Mouse (Mus musculus) forebrain, embryonic 14.5 days (tissue): ENCODE results near the gene Slc35g3. TPM values are rescaled to one million over a fixed set of nuclear protein-coding genes. Genes with fewer than 3 reads are reported as not detected.

ENCODE experiments used
- ATAC-seq: fragments of 200-750 bp; cut with Nextera tagmentation; 2 replicates; pipeline ENCODE4 v1.8.0; 2017; ENCODE audit warnings: mild to moderate bottlenecking, moderate library complexity
- DNase-seq: peaks from one replicate; pipeline ENCODE4 v3.0.0-alpha.2; 2015; ENCODE audit warnings: low spot score
- H3K27ac ChIP-seq: fragments of 300-500 bp; sonication (generic); 2 replicates; pipeline ENCODE4 v1.5.1; 2014; ENCODE audit warnings: low read depth, mild to moderate bottlenecking, control low read depth, low read length, moderate library complexity
- H3K27me3 ChIP-seq: fragments of 300-500 bp; sonication (generic); replicated peaks from 2 replicates; pipeline ENCODE4 v1.6.1; 2014; ENCODE audit warnings: low read length, control low read depth, mixed read lengths; ENCODE audit not compliant: control insufficient read depth, insufficient read depth
- H3K36me3 ChIP-seq: fragments of 300-500 bp; sonication (generic); 2 replicates; pipeline ENCODE4 v1.6.1; 2014; ENCODE audit warnings: low read length, control low read depth; ENCODE audit not compliant: control insufficient read depth, insufficient read depth
- H3K4me1 ChIP-seq: fragments of 300-500 bp; sonication (generic); 2 replicates; pipeline ENCODE4 v1.6.1; 2014; ENCODE audit warnings: antibody characterized with exemption, low read length, control low read depth; ENCODE audit not compliant: control insufficient read depth, insufficient read depth
- H3K4me2 ChIP-seq: fragments of 300-500 bp; sonication (generic); 2 replicates; pipeline ENCODE4 v1.6.1; 2014; ENCODE audit warnings: mild to moderate bottlenecking, control low read depth, low read length
- H3K4me3 ChIP-seq: fragments of 300-500 bp; sonication (generic); 2 replicates; pipeline ENCODE4 v1.5.1; 2014; ENCODE audit warnings: low read depth, low read length, control low read depth
- H3K9ac ChIP-seq: fragments of 300-500 bp; sonication (generic); 2 replicates; pipeline ENCODE4 v1.6.1; 2014; ENCODE audit warnings: mild to moderate bottlenecking, low read length, control low read depth, moderate library complexity
- H3K9me3 ChIP-seq: fragments of 300-500 bp; sonication (generic); replicated peaks from 2 replicates; pipeline ENCODE4 v1.6.1; 2016; ENCODE audit warnings: low read length, control low read depth, mixed read lengths; ENCODE audit not compliant: control insufficient read depth
- WGBS: fragments of 180-500 bp; shearing (Covaris S2); extraction: QIAGEN DNeasy Blood & Tissue Kit; methylation state at CpG from one replicate; pipeline ENCODE4 v1.1.7; 2014; 5-methylcytosine and 5-hydroxymethylcytosine counted together
- polyA plus RNA-seq: library from polyadenylated mRNA; unstranded; fragments of >200 nt; fragmentation: Nextera tagmentation; extraction: Ambion mirVana; gene quantifications from 2 replicates; pipeline ENCODE4 v1.2.1, GENCODE M21; 2014

Slc35g3 gene
- polyA plus RNA-seq, 1 experiment from 2014 or later, result 0.56 TPM

GRCm38 (mm10) chr11:69776488-69776887, 14.7 kb upstream of the Slc35g3 start:
- no peaks in the 10 kb centered on the region for H3K4me1 ChIP-seq
- H3K36me3 ChIP-seq, result 0 out of 2 replicates have a peak, but pooled peaks cover 3% of the 10 kb centered on the region
- WGBS, result 85% methylated on average over 20 of the region's 20 CpGs
- ATAC-seq (no peak), DNase-seq (no peak)
- H3K9ac ChIP-seq, result no peak overlapping the region
- no peak overlapping the region for H3K4me3 ChIP-seq
- H3K27ac ChIP-seq, result no peak overlapping the region
- H3K27me3 ChIP-seq, result no peaks in the 10 kb centered on the region
- H3K4me2 ChIP-seq, result no peak overlapping the region
- no peaks in the 10 kb centered on the region for H3K9me3 ChIP-seq

- 0 out of 2 replicates have a peak, but pooled peaks cover 3% of the 10 kb centered on the region for H3K36me3 ChIP-seq
- 76% methylated on average over 10 of the region's 10 CpGs for WGBS
- ATAC-seq, result no peak
These were observed 13.9 kb upstream of the Slc35g3 start for GRCm38 (mm10) chr11:69775716-69776115.

GRCm38 (mm10) chr11:69774961-69775360, 13.2 kb upstream of the Slc35g3 start:
- H3K4me2 ChIP-seq, result no peak overlapping the region
- 0 out of 2 replicates have a peak, but pooled peaks cover 3% of the 10 kb centered on the region for H3K36me3 ChIP-seq
- DNase-seq, result no peak
- no peaks in the 10 kb centered on the region for H3K9me3 ChIP-seq
- no peaks in the 10 kb centered on the region for H3K27me3 ChIP-seq
- no peak overlapping the region for H3K9ac ChIP-seq
- no peaks in the 10 kb centered on the region for H3K4me1 ChIP-seq
- 62% methylated on average over 5 of the region's 5 CpGs for WGBS
- no peak for ATAC-seq
- H3K4me3 ChIP-seq, result no peak overlapping the region
- no peak overlapping the region for H3K27ac ChIP-seq

More at GRCm38 (mm10) chr11:69775716-69776115, 13.9 kb upstream of the Slc35g3 start:
- no peaks in the 10 kb centered on the region for H3K9me3 ChIP-seq
- no peak overlapping the region for H3K27ac ChIP-seq
- H3K9ac ChIP-seq, result no peak overlapping the region
- no peaks in the 10 kb centered on the region for H3K27me3 ChIP-seq
- no peak for DNase-seq
- no peak overlapping the region for H3K4me2 ChIP-seq
- H3K4me3 ChIP-seq, result no peak overlapping the region
- no peaks in the 10 kb centered on the region for H3K4me1 ChIP-seq

- no peaks in the 10 kb centered on the region for H3K27me3 ChIP-seq
- no peak overlapping the region for H3K27ac ChIP-seq
- ATAC-seq (no peak), DNase-seq (no peak)
- 70% methylated on average over 4 of the region's 4 CpGs for WGBS
- H3K9ac ChIP-seq, result no peak overlapping the region; the same call in 1 of the 2 replicates
- 0 out of 2 replicates have a peak overlapping the region, but pooled peaks have one; percentile 52 for H3K4me2 ChIP-seq
- H3K9me3 ChIP-seq, result no peaks in the 10 kb centered on the region
- H3K4me3 ChIP-seq, result no peak overlapping the region
- no peaks in the 10 kb centered on the region for H3K36me3 ChIP-seq
- peaks cover 9% of the 10 kb centered on the region; the same call in 1 of the 2 replicates for H3K4me1 ChIP-seq
These were observed 5.8 kb upstream of the Slc35g3 start for GRCm38 (mm10) chr11:69767625-69767909.

- no peaks in the 10 kb centered on the region for H3K27me3 ChIP-seq
- peak overlapping the region; percentile 52 for H3K4me2 ChIP-seq
- H3K4me3 ChIP-seq, result peak overlapping the region; percentile 78
- no peaks in the 10 kb centered on the region for H3K9me3 ChIP-seq
- ATAC-seq (no peak), DNase-seq (no peak)
- peaks cover 9% of the 10 kb centered on the region; the same call in 1 of the 2 replicates for H3K4me1 ChIP-seq
- 68% methylated on average over 13 of the region's 13 CpGs for WGBS
- no peak overlapping the region for H3K27ac ChIP-seq
- no peaks in the 10 kb centered on the region for H3K36me3 ChIP-seq
- peak overlapping the region; percentile 95 for H3K9ac ChIP-seq
These were observed 5.3 kb upstream of the Slc35g3 start for GRCm38 (mm10) chr11:69766872-69767624.

- WGBS, result under 1% methylated on average over 36 of the region's 37 CpGs
- peak; percentile 81 for ATAC-seq
- H3K27me3 ChIP-seq, result no peaks in the 10 kb centered on the region
- H3K4me2 ChIP-seq, result peak overlapping the region; percentile 52
- H3K9ac ChIP-seq, result peak overlapping the region; percentile 95
- H3K9me3 ChIP-seq, result no peaks in the 10 kb centered on the region
- H3K4me3 ChIP-seq, result peak overlapping the region; percentile 78
- DNase-seq, result peak; percentile 65
- peaks cover 9% of the 10 kb centered on the region; the same call in 1 of the 2 replicates for H3K4me1 ChIP-seq
- H3K36me3 ChIP-seq, result no peaks in the 10 kb centered on the region
- peak overlapping the region; percentile 85 for H3K27ac ChIP-seq
These were observed 4.4 kb upstream of the Slc35g3 start for GRCm38 (mm10) chr11:69766126-69766609.

GRCm38 (mm10) chr11:69765221-69766125, 3.7 kb upstream of the Slc35g3 start, which contains the start of gene Zbtb4:
TSS of gene Zbtb4 (plus strand) at chr11:69765912.
- DNase-seq (peak; percentile 24), ATAC-seq (peak; percentile 71)
- H3K36me3 ChIP-seq, result no peaks in the 10 kb centered on the region
- peak within 1 kb of the TSS; percentile 85 for H3K27ac ChIP-seq
- H3K4me1 ChIP-seq, result peaks cover 10% of the 10 kb centered on the region; the same call in 1 of the 2 replicates
- peak within 1 kb of the TSS; percentile 52 for H3K4me2 ChIP-seq
- H3K9ac ChIP-seq, result peak within 1 kb of the TSS; percentile 95
- H3K4me3 ChIP-seq, result peak within 1 kb of the TSS; percentile 78
- 23% methylated on average over 36 of the region's 55 CpGs for WGBS
- no peaks in the 10 kb centered on the region for H3K9me3 ChIP-seq
- no peaks in the 10 kb centered on the region for H3K27me3 ChIP-seq

- DNase-seq (no peak), ATAC-seq (no peak)
- 58% methylated on average over 7 of the region's 7 CpGs for WGBS
- no peaks in the 10 kb centered on the region for H3K27me3 ChIP-seq
- H3K36me3 ChIP-seq, result no peaks in the 10 kb centered on the region
- H3K4me1 ChIP-seq, result peaks cover 18% of the 10 kb centered on the region
- no peak overlapping the region for H3K27ac ChIP-seq
- H3K9ac ChIP-seq, result no peak overlapping the region
- no peaks in the 10 kb centered on the region for H3K9me3 ChIP-seq
- H3K4me2 ChIP-seq, result no peak overlapping the region
- no peak overlapping the region for H3K4me3 ChIP-seq
These were observed 1.8 kb upstream of the Slc35g3 start for GRCm38 (mm10) chr11:69763551-69763950.
